Mouse (Mus musculus): ENCODE results near the gene Best1.
"Not testable (repeated sequence)": the region's sequence is repeated elsewhere in the genome, so short reads cannot be mapped to it uniquely, and the experiment has no call there.

The Best1 gene

GRCm38 (mm10) chr19:9992011-9992958 is 9.1 kb downstream of the Best1 start:
- no peak for DNase-seq (ENCODE audit: extremely low read depth, low read depth)

GRCm38 (mm10) chr19:9991304-9991703 is 10.1 kb downstream of the Best1 start:
- peak; percentile 59 for DNase-seq (ENCODE audit: extremely low read depth, low read depth)

- DNase-seq (ENCODE audit: extremely low read depth, low read depth): no peak
Measured at GRCm38 (mm10) chr19:9989884-9990256, 11.6 kb downstream of the Best1 start.

GRCm38 (mm10) chr19:9989171-9989883 is 12.1 kb downstream of the Best1 start:
- peak; percentile 36 for DNase-seq (ENCODE audit: extremely low read depth, low read depth)

- DNase-seq (ENCODE audit: extremely low read depth, low read depth): no peak
Measured at GRCm38 (mm10) chr19:9987593-9987992, 13.8 kb downstream of the Best1 start.

- no peak for DNase-seq (ENCODE audit: extremely low read depth, low read depth)
Measured at GRCm38 (mm10) chr19:9987192-9987591, 14.2 kb downstream of the Best1 start.

- DNase-seq (ENCODE audit: extremely low read depth, low read depth): no peak
Measured at GRCm38 (mm10) chr19:9985900-9986421, 15.5 kb downstream of the Best1 start.

GRCm38 (mm10) chr19:9985190-9985899 is 16.1 kb downstream of the Best1 start:
- DNase-seq (ENCODE audit: extremely low read depth, low read depth): no peak

- no peak for DNase-seq (ENCODE audit: extremely low read depth, low read depth)
Measured at GRCm38 (mm10) chr19:9984111-9985055, 17.1 kb downstream of the Best1 start.

GRCm38 (mm10) chr19:9982852-9983542 is 18.4 kb downstream of the Best1 start:
- DNase-seq (ENCODE audit: extremely low read depth, low read depth): peak; percentile 75

GRCm38 (mm10) chr19:9982151-9982851 is 19.1 kb downstream of the Best1 start:
- DNase-seq (ENCODE audit: extremely low read depth, low read depth): peak; percentile 88

- no peak for DNase-seq (ENCODE audit: extremely low read depth, low read depth)
Measured at GRCm38 (mm10) chr19:9981621-9982020, 19.8 kb downstream of the Best1 start.

- no peak for DNase-seq (ENCODE audit: extremely low read depth, low read depth)
Measured at GRCm38 (mm10) chr19:9980258-9980657, 21.2 kb downstream of the Best1 start, which contains the start of gene Fth1. Gene Fth1 (plus strand): TSS chr19:9980598.

- no peak for DNase-seq (ENCODE audit: extremely low read depth, low read depth)
Measured at GRCm38 (mm10) chr19:9979156-9979555, 22.3 kb downstream of the Best1 start.

GRCm38 (mm10) chr19:9978431-9978951 is 22.9 kb downstream of the Best1 start:
- peak; percentile 80 for DNase-seq (ENCODE audit: extremely low read depth, low read depth)

GRCm38 (mm10) chr19:9977085-9977484 is 24.3 kb downstream of the Best1 start:
- no peak for DNase-seq (ENCODE audit: extremely low read depth, low read depth)

GRCm38 (mm10) chr19:9974853-9975252 is 26.6 kb downstream of the Best1 start:
- not testable (repeated sequence) for DNase-seq (ENCODE audit: extremely low read depth, low read depth)

GRCm38 (mm10) chr19:9968081-9968787 is 33.2 kb downstream of the Best1 start:
- no peak for DNase-seq (ENCODE audit: extremely low read depth, low read depth)

Measured in MEL-GATA-1-ER (cell line).